Mouse (Mus musculus): ENCODE results near the gene Cog6. TPM values are rescaled to one million over a fixed set of nuclear protein-coding genes. Genes with fewer than 3 reads are reported as not detected.

Cog6 gene
- polyA plus RNA-seq, 1 experiment, result 0.89 TPM

GRCm38 (mm10) chr3:52938398-52938797 is 78.6 kb downstream of the Cog6 start:
- TF ChIP-seq TAL1 (IDR thresholded peaks at IDR 0.05; ENCODE audit: low read length) (no peak), GATA1 (IDR thresholded peaks at IDR 0.05; ENCODE audit: low read length) (no peak)
- Histone ChIP-seq H3K4me3 (replicated peaks) (no peak overlapping the region), H3K36me3 (ENCODE audit: control insufficient read depth) (no peaks in the 10 kb centered on the region), H3K9me3 (ENCODE audit: control insufficient read depth, low read length) (no peaks in the 10 kb centered on the region), H3K4me1 (ENCODE audit: control insufficient read depth) (no peaks in the 10 kb centered on the region), H3K27me3 (ENCODE audit: control insufficient read depth) (no peaks in the 10 kb centered on the region)

DNA sequence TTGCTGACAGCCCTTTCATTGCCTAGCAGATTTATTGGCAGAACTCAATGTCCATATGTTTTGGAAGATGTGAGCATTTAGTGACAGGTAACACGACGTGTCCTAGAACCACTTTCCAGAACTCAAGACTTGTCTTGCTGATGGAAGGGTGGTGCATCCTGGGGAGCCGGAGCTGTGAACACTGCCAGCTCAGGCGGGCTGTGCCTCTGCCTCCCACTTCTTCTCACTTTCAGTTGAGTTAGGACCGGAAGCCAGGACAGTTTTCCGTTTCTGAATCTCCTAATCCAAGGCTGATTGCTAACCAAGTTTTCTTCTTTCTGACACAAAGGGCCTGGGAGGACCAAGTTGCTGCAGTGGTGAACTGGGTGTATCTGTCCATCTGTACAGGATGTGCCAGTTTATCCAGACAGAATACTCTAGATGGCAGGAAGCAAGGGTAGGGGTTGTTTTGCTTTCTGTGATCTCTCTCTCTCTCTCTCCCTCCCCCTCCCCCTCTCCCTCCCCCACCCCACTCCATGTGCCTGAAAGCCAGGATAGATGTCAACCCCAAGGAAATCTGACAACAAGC is 79.2 kb downstream of the Cog6 start:
- Histone ChIP-seq H3K9me3 (ENCODE audit: control insufficient read depth, low read length) (no peaks in the 10 kb centered on the region), H3K4me3 (replicated peaks) (no peak overlapping the region), H3K36me3 (ENCODE audit: control insufficient read depth) (no peaks in the 10 kb centered on the region), H3K4me1 (ENCODE audit: control insufficient read depth) (no peaks in the 10 kb centered on the region), H3K27me3 (ENCODE audit: control insufficient read depth) (no peaks in the 10 kb centered on the region)
- TF ChIP-seq GATA1 (IDR thresholded peaks at IDR 0.05; ENCODE audit: low read length) (no peak), TAL1 (IDR thresholded peaks at IDR 0.05; ENCODE audit: low read length) (no peak)

GRCm38 (mm10) chr3:52931956-52932355 is 85.1 kb downstream of the Cog6 start:
- TF ChIP-seq GATA1 (IDR thresholded peaks at IDR 0.05; ENCODE audit: low read length), result no peak
- no peak for TF ChIP-seq TAL1 (IDR thresholded peaks at IDR 0.05; ENCODE audit: low read length)
- Histone ChIP-seq H3K36me3 (ENCODE audit: control insufficient read depth) (no peaks in the 10 kb centered on the region), H3K4me1 (ENCODE audit: control insufficient read depth) (no peaks in the 10 kb centered on the region), H3K27me3 (ENCODE audit: control insufficient read depth) (no peaks in the 10 kb centered on the region), H3K9me3 (ENCODE audit: control insufficient read depth, low read length) (no peaks in the 10 kb centered on the region), H3K4me3 (replicated peaks) (no peak overlapping the region)

Other genes starting within 250 kb of the Cog6 start
- gene Lhfp, start 24.3 kb upstream of the Cog6 start, polyA plus RNA-seq (2012), result not detected in 2 replicates

All from erythroblast, embryonic 14.5 days (primary cell).